In genomic region chr9:21216050-21216841, GRCm38 (mm10) we compare ENCODE assay signal across 12 mouse cellular contexts. TPM values are rescaled to one million over a fixed set of nuclear protein-coding genes. Genes with fewer than 3 reads are reported as not detected.
DNase-seq lines count a peak whose midpoint lies in the region; ATAC-seq lines count a peak whose summit lies in the region.
"Had no signal": no experiment of that assay in that cellular context is flagged by ENCODE, and none has a peak within 500 bp of the region (broad histone marks: within the 10 kb centered on the region; RNA-seq: fewer than 3 reads in every experiment).

No protein-coding gene starts in this region.

- H3K9me3 ChIP-seq in kidney, embryonic 14.5 days (ENCODE audit: control insufficient read depth, low read length), result no peaks in the 10 kb centered on the region
- H3K9me3 ChIP-seq in forebrain, embryonic 15.5 days, result no peaks in the 10 kb centered on the region
- no peaks in the 10 kb centered on the region for H3K9me3 ChIP-seq in neural tube, embryonic 12.5 days
- H3K9me3 ChIP-seq: heart, embryonic 12.5 days; kidney, embryonic 15.5 days; liver, embryonic 13.5 days had no signal

- no peak overlapping the region for H3K9ac ChIP-seq in kidney, embryonic 14.5 days (ENCODE audit: low read depth, low read length)
- H3K9ac ChIP-seq in forebrain, embryonic 15.5 days (replicated peaks), result no peak overlapping the region
- 0 out of 2 replicates have a peak overlapping the region, but pooled peaks have one; percentile 17 for H3K9ac ChIP-seq in neural tube, embryonic 12.5 days
- H3K9ac ChIP-seq: heart, embryonic 12.5 days; kidney, embryonic 15.5 days; liver, embryonic 13.5 days had no signal

- H3K4me1 ChIP-seq in kidney, embryonic 14.5 days (ENCODE audit: control insufficient read depth, insufficient read depth, low read length), result peaks cover 3% of the 10 kb centered on the region; the same call in 1 of the 2 replicates
- H3K4me1 ChIP-seq in forebrain, embryonic 15.5 days, result peaks cover 12% of the 10 kb centered on the region
- peaks cover 16% of the 10 kb centered on the region for H3K4me1 ChIP-seq in neural tube, embryonic 12.5 days

- H3K4me3 ChIP-seq in kidney, embryonic 14.5 days (ENCODE audit: low read length), result no peak overlapping the region
- H3K4me3 ChIP-seq in forebrain, embryonic 15.5 days, result no peak overlapping the region
- no peak overlapping the region for H3K4me3 ChIP-seq in neural tube, embryonic 12.5 days
- H3K4me3 ChIP-seq: heart, embryonic 12.5 days; kidney, embryonic 15.5 days; liver, embryonic 13.5 days; myocyte had no signal

- 58% methylated on average over 25 of the region's 25 CpGs for WGBS in kidney, embryonic 14.5 days
- WGBS in forebrain, embryonic 15.5 days, result 72% methylated on average over 25 of the region's 25 CpGs
- 64% methylated on average over 25 of the region's 25 CpGs for WGBS in neural tube, embryonic 12.5 days

- no peaks in the 10 kb centered on the region; the same call in 1 of the 2 replicates for H3K36me3 ChIP-seq in kidney, embryonic 14.5 days (ENCODE audit: control insufficient read depth, insufficient read depth, low read length)
- H3K36me3 ChIP-seq in forebrain, embryonic 15.5 days, result peaks cover 5% of the 10 kb centered on the region; the same call in 1 of the 2 replicates
- no peaks in the 10 kb centered on the region; the same call in 1 of the 2 replicates for H3K36me3 ChIP-seq in neural tube, embryonic 12.5 days
- H3K36me3 ChIP-seq: liver, embryonic 13.5 days had no signal

- H3K27me3 ChIP-seq in kidney, embryonic 14.5 days (ENCODE audit: control insufficient read depth, insufficient read depth, low read length), result no peaks in the 10 kb centered on the region
- no peaks in the 10 kb centered on the region for H3K27me3 ChIP-seq in forebrain, embryonic 15.5 days
- H3K27me3 ChIP-seq in neural tube, embryonic 12.5 days (replicated peaks), result no peaks in the 10 kb centered on the region
- H3K27me3 ChIP-seq: kidney, embryonic 15.5 days; liver, embryonic 13.5 days had no signal

- H3K27ac ChIP-seq in kidney, embryonic 14.5 days (ENCODE audit: low read depth, low read length), result no peak overlapping the region
- H3K27ac ChIP-seq in forebrain, embryonic 15.5 days (replicated peaks), result no peak overlapping the region
- no peak overlapping the region for H3K27ac ChIP-seq in neural tube, embryonic 12.5 days
- H3K27ac ChIP-seq: kidney, embryonic 15.5 days; liver, embryonic 13.5 days had no signal

- ATAC-seq in kidney, embryonic 14.5 days (ENCODE audit: low FRiP score, low TSS enrichment), result no peak
- ATAC-seq in forebrain, embryonic 15.5 days (replicated peaks), result peak; percentile 62
- peak; percentile 22; the same call in 1 of the 2 replicates for ATAC-seq in neural tube, embryonic 12.5 days (ENCODE audit: low FRiP score, low read depth)

- H3K4me2 ChIP-seq in kidney, embryonic 14.5 days (replicated peaks; ENCODE audit: low read depth, low read length), result no peak overlapping the region
- peak overlapping the region; percentile 20; the same call in 1 of the 2 replicates for H3K4me2 ChIP-seq in forebrain, embryonic 15.5 days (replicated peaks)
- peak overlapping the region; percentile 20; the same call in 1 of the 2 replicates for H3K4me2 ChIP-seq in neural tube, embryonic 12.5 days (replicated peaks)
- H3K4me2 ChIP-seq: heart, embryonic 12.5 days; kidney, embryonic 15.5 days; liver, embryonic 13.5 days had no signal

- DNase-seq in kidney, postnatal 10 days, result peak; percentile 42
- peak; percentile 60 for DNase-seq in ZHBTc4 (ENCODE audit: low read depth, low spot score)
- DNase-seq in testis, postnatal 14 days (ENCODE audit: low spot score), result no peak
- DNase-seq in lung, postnatal 36 days, result no peak
- DNase-seq in thymus, postnatal 14 days, result no peak
- DNase-seq: liver, embryonic 13.5 days had no signal

RNA-seq across cellular contexts. Expression of gene Keap1, which starts 22.9 kb away (rescaled TPM):
- polyA plus RNA-seq in kidney, embryonic 14.5 days (2014; fragmentation: Nextera tagmentation; extraction: Ambion mirVana), result 26.8 and 34.2 TPM in 2 replicates
- polyA plus RNA-seq in forebrain, embryonic 15.5 days (2015; fragmentation: Nextera tagmentation; extraction: Ambion mirVana), result 71.6 and 72.5 TPM in 2 replicates
- 53.9 and 55.1 TPM in 2 replicates for polyA plus RNA-seq in neural tube, embryonic 12.5 days (2016; fragmentation: Nextera tagmentation; extraction: Ambion mirVana)

RNA-seq across cellular contexts. Expression of gene S1pr5, which starts 32.0 kb away (rescaled TPM):
- polyA plus RNA-seq in kidney, embryonic 14.5 days (2014; fragmentation: Nextera tagmentation; extraction: Ambion mirVana), result 0.07 and 0.19 TPM in 2 replicates
- polyA plus RNA-seq in forebrain, embryonic 15.5 days (2015; fragmentation: Nextera tagmentation; extraction: Ambion mirVana), result 1.6 TPM in 2 replicates
- polyA plus RNA-seq in neural tube, embryonic 12.5 days (2016; fragmentation: Nextera tagmentation; extraction: Ambion mirVana), result 1.5 and 2.0 TPM in 2 replicates
- polyA plus RNA-seq: kidney, embryonic 15.5 days had no signal

RNA-seq across cellular contexts. Expression of gene Atg4d, which starts 48.8 kb away (rescaled TPM):
- polyA plus RNA-seq in kidney, embryonic 14.5 days (2014; fragmentation: Nextera tagmentation; extraction: Ambion mirVana), result 35.5 and 43.7 TPM in 2 replicates
- polyA plus RNA-seq in forebrain, embryonic 15.5 days (2015; fragmentation: Nextera tagmentation; extraction: Ambion mirVana), result 53.1 and 55.0 TPM in 2 replicates
- polyA plus RNA-seq in neural tube, embryonic 12.5 days (2016; fragmentation: Nextera tagmentation; extraction: Ambion mirVana), result 57.4 and 57.6 TPM in 2 replicates

RNA-seq across cellular contexts. Expression of gene Pde4a, which starts 50.7 kb away (rescaled TPM):
- 13.7 and 14.0 TPM in 2 replicates for polyA plus RNA-seq in kidney, embryonic 14.5 days (2014; fragmentation: Nextera tagmentation; extraction: Ambion mirVana)
- 23.7 and 25.9 TPM in 2 replicates for polyA plus RNA-seq in forebrain, embryonic 15.5 days (2015; fragmentation: Nextera tagmentation; extraction: Ambion mirVana)
- polyA plus RNA-seq in neural tube, embryonic 12.5 days (2016; fragmentation: Nextera tagmentation; extraction: Ambion mirVana), result 12.3 and 14.7 TPM in 2 replicates

Comparison
In these comparisons a context has a peak if more than half of its experiments do, and no peak if none do; other contexts are left out.
1. DNase-seq: peak in kidney, postnatal 10 days (single experiment) and ZHBTc4 (single experiment); none in testis, postnatal 14 days (single experiment), lung, postnatal 36 days (single experiment) and thymus, postnatal 14 days (single experiment).